Mouse (Mus musculus): ENCODE measurements around the gene Rpl19. TPM values are rescaled to one million over a fixed set of nuclear protein-coding genes. Genes with fewer than 3 reads are reported as not detected.

The Rpl19 gene
- polyA plus RNA-seq, 2 experiments = 1,199 to 1,869 TPM

GRCm38 (mm10) chr11:97987551-97988526 is 38.7 kb upstream of the Rpl19 start:
- Histone ChIP-seq H3K27me3 (ENCODE audit: control insufficient read depth, insufficient read depth, low read length) (peaks cover 26% of the 10 kb centered on the region), H3K4me2 (replicated peaks; ENCODE audit: low read depth, low read length, severe bottlenecking) (peak overlapping the region; percentile 57), H3K4me1 (ENCODE audit: control insufficient read depth, insufficient read depth, low read length) (0 out of 2 replicates have a peak, but pooled peaks cover 4% of the 10 kb centered on the region), H3K4me3 (replicated peaks; ENCODE audit: low read length) (peak overlapping the region; percentile 86), H3K9me3 (ENCODE audit: control insufficient read depth, low read length) (no peaks in the 10 kb centered on the region), H3K36me3 (ENCODE audit: control insufficient read depth, insufficient read depth, low read length) (no peaks in the 10 kb centered on the region), H3K27ac (replicated peaks; ENCODE audit: low read depth, low read length) (peak overlapping the region; percentile 59), H3K9ac (ENCODE audit: low read depth, low read length, severe bottlenecking) (peak overlapping the region; percentile 55)
- ATAC-seq (ENCODE audit: low FRiP score, low read depth) = peak; percentile 84
- WGBS = under 1% methylated on average over 42 of the region's 42 CpGs
- TF ChIP-seq POLR2A (IDR thresholded peaks at IDR 0.05; ENCODE audit: borderline replicate concordance, extremely low read depth, insufficient read depth, insufficient read length) = no peak
- DNase-seq (ENCODE audit: low spot score) = peak; percentile 94

- H3K27ac ChIP-seq (replicated peaks; ENCODE audit: low read depth, low read length) = peak overlapping the region; percentile 59
- no peak for TF ChIP-seq POLR2A (IDR thresholded peaks at IDR 0.05; ENCODE audit: borderline replicate concordance, extremely low read depth, insufficient read depth, insufficient read length)
- H3K9ac ChIP-seq (ENCODE audit: low read depth, low read length, severe bottlenecking) = peak overlapping the region; percentile 55
- peak overlapping the region; percentile 57 for H3K4me2 ChIP-seq (replicated peaks; ENCODE audit: low read depth, low read length, severe bottlenecking)
- H3K27me3 ChIP-seq (ENCODE audit: control insufficient read depth, insufficient read depth, low read length) = peaks cover 26% of the 10 kb centered on the region
- 0 out of 2 replicates have a peak, but pooled peaks cover 4% of the 10 kb centered on the region for H3K4me1 ChIP-seq (ENCODE audit: control insufficient read depth, insufficient read depth, low read length)
- no peaks in the 10 kb centered on the region for H3K36me3 ChIP-seq (ENCODE audit: control insufficient read depth, insufficient read depth, low read length)
- peak; percentile 94 for DNase-seq (ENCODE audit: low spot score)
- WGBS = under 1% methylated on average over 26 of the region's 26 CpGs
- H3K9me3 ChIP-seq (ENCODE audit: control insufficient read depth, low read length) = no peaks in the 10 kb centered on the region
- H3K4me3 ChIP-seq (replicated peaks; ENCODE audit: low read length) = peak overlapping the region; percentile 86
- ATAC-seq (ENCODE audit: low FRiP score, low read depth) = peak; percentile 87
Observed at GRCm38 (mm10) chr11:97988530-97989096, 37.9 kb upstream of the Rpl19 start.

- ATAC-seq (ENCODE audit: low FRiP score, low read depth) = no peak
- H3K27me3 ChIP-seq (ENCODE audit: control insufficient read depth, insufficient read depth, low read length) = no peaks in the 10 kb centered on the region
- H3K27ac ChIP-seq (replicated peaks; ENCODE audit: low read depth, low read length) = no peak overlapping the region
- H3K9me3 ChIP-seq (ENCODE audit: control insufficient read depth, low read length) = no peaks in the 10 kb centered on the region
- peak overlapping the region; percentile 94 for H3K4me2 ChIP-seq (replicated peaks; ENCODE audit: low read depth, low read length, severe bottlenecking)
- H3K9ac ChIP-seq (ENCODE audit: low read depth, low read length, severe bottlenecking) = peak overlapping the region; percentile 56; the same call in 1 of the 2 replicates
- no peaks in the 10 kb centered on the region for H3K36me3 ChIP-seq (ENCODE audit: control insufficient read depth, insufficient read depth, low read length)
- H3K4me1 ChIP-seq (ENCODE audit: control insufficient read depth, insufficient read depth, low read length) = peaks cover 12% of the 10 kb centered on the region; the same call in 1 of the 2 replicates
- WGBS = 10% methylated on average over 13 of the region's 13 CpGs
- peak; percentile 69 for DNase-seq (ENCODE audit: low spot score)
- H3K4me3 ChIP-seq (replicated peaks; ENCODE audit: low read length) = peak overlapping the region; percentile 47
- no peak for TF ChIP-seq POLR2A (IDR thresholded peaks at IDR 0.05; ENCODE audit: borderline replicate concordance, extremely low read depth, insufficient read depth, insufficient read length)
Observed at GRCm38 (mm10) chr11:97994539-97995100, 31.9 kb upstream of the Rpl19 start.

- WGBS = under 1% methylated on average over 25 of the region's 26 CpGs
- no peak for TF ChIP-seq POLR2A (IDR thresholded peaks at IDR 0.05; ENCODE audit: borderline replicate concordance, extremely low read depth, insufficient read depth, insufficient read length)
- Histone ChIP-seq H3K27me3 (ENCODE audit: control insufficient read depth, insufficient read depth, low read length) (no peaks in the 10 kb centered on the region), H3K4me2 (replicated peaks; ENCODE audit: low read depth, low read length, severe bottlenecking) (peak within 1 kb of the TSS; percentile 94), H3K9me3 (ENCODE audit: control insufficient read depth, low read length) (no peaks in the 10 kb centered on the region), H3K36me3 (ENCODE audit: control insufficient read depth, insufficient read depth, low read length) (no peaks in the 10 kb centered on the region), H3K4me3 (replicated peaks; ENCODE audit: low read length) (peak within 1 kb of the TSS; percentile 47), H3K4me1 (ENCODE audit: control insufficient read depth, insufficient read depth, low read length) (peaks cover 8% of the 10 kb centered on the region; the same call in 1 of the 2 replicates), H3K9ac (ENCODE audit: low read depth, low read length, severe bottlenecking) (peak within 1 kb of the TSS; percentile 56), H3K27ac (replicated peaks; ENCODE audit: low read depth, low read length) (no peak within 1 kb of the TSS)
- ATAC-seq (ENCODE audit: low FRiP score, low read depth) (peak; percentile 66), DNase-seq (ENCODE audit: low spot score) (peak; percentile 48)
Observed at GRCm38 (mm10) chr11:97995564-97996288, 30.8 kb upstream of the Rpl19 start, which contains the start of gene Arl5c. Arl5c (minus strand) TSS chr11:97996181.

All from limb, embryonic 14.5 days (tissue).